Mouse (Mus musculus): ENCODE results near the gene Spata25. TPM values are rescaled to one million over a fixed set of nuclear protein-coding genes. Genes with fewer than 3 reads are reported as not detected.
"Not testable (repeated sequence)": the region's sequence is repeated elsewhere in the genome, so short reads cannot be mapped to it uniquely, and the experiment has no call there.

Spata25 gene
- polyA plus RNA-seq, 1 experiment from 2014 or later: not detected

GRCm38 (mm10) chr2:164804533-164805331 lies 23.6 kb downstream of the Spata25 start, which contains the start of the genes Acot8 and Zswim3:
TSS of gene Acot8 (minus strand) at chr2:164804882.
TSS of gene Zswim3 (plus strand) at chr2:164805098.
- WGBS: under 1% methylated on average over 47 of the region's 47 CpGs
- peak within 1 kb of the TSS; percentile 96 for H3K4me2 ChIP-seq (ENCODE audit: low read depth, low read length)
- H3K27ac ChIP-seq (ENCODE audit: low read length): peak within 1 kb of the TSS; percentile 84
- no peaks in the 10 kb centered on the region for H3K27me3 ChIP-seq (ENCODE audit: control insufficient read depth, insufficient read depth, low read length)
- peaks cover 8% of the 10 kb centered on the region for H3K36me3 ChIP-seq (ENCODE audit: control insufficient read depth, insufficient read depth)
- ATAC-seq (replicated peaks; ENCODE audit: extremely low read depth, insufficient read depth, low FRiP score): peak; percentile 97
- H3K4me3 ChIP-seq (ENCODE audit: low read length): peak within 1 kb of the TSS; percentile 76
- H3K9me3 ChIP-seq (replicated peaks; ENCODE audit: control insufficient read depth, low read length): no peaks in the 10 kb centered on the region
- H3K9ac ChIP-seq (ENCODE audit: low read length): peak within 1 kb of the TSS; percentile 92
- H3K4me1 ChIP-seq (ENCODE audit: control insufficient read depth, insufficient read depth, low read length): peaks cover 13% of the 10 kb centered on the region

GRCm38 (mm10) chr2:164803921-164804313 lies 24.4 kb downstream of the Spata25 start:
- H3K27me3 ChIP-seq (ENCODE audit: control insufficient read depth, insufficient read depth, low read length): no peaks in the 10 kb centered on the region
- no peaks in the 10 kb centered on the region for H3K9me3 ChIP-seq (replicated peaks; ENCODE audit: control insufficient read depth, low read length)
- peaks cover 13% of the 10 kb centered on the region for H3K4me1 ChIP-seq (ENCODE audit: control insufficient read depth, insufficient read depth, low read length)
- H3K4me2 ChIP-seq (ENCODE audit: low read depth, low read length): peak overlapping the region; percentile 74
- H3K36me3 ChIP-seq (ENCODE audit: control insufficient read depth, insufficient read depth): peaks cover 9% of the 10 kb centered on the region
- H3K4me3 ChIP-seq (ENCODE audit: low read length): peak overlapping the region; percentile 76
- 60% methylated on average over 1 of the region's 1 CpGs for WGBS
- ATAC-seq (replicated peaks; ENCODE audit: extremely low read depth, insufficient read depth, low FRiP score): no peak
- no peak overlapping the region; the same call in 1 of the 2 replicates for H3K27ac ChIP-seq (ENCODE audit: low read length)
- peak overlapping the region; percentile 92 for H3K9ac ChIP-seq (ENCODE audit: low read length)

GRCm38 (mm10) chr2:164803201-164803920 lies 25.0 kb downstream of the Spata25 start:
- no peak overlapping the region for H3K27ac ChIP-seq (ENCODE audit: low read length)

GRCm38 (mm10) chr2:164800252-164801004 lies 27.9 kb downstream of the Spata25 start:
- H3K9ac ChIP-seq (ENCODE audit: low read length): no peak overlapping the region
- H3K27me3 ChIP-seq (ENCODE audit: control insufficient read depth, insufficient read depth, low read length): no peaks in the 10 kb centered on the region
- H3K36me3 ChIP-seq (ENCODE audit: control insufficient read depth, insufficient read depth): peaks cover 11% of the 10 kb centered on the region
- peaks cover 10% of the 10 kb centered on the region for H3K4me1 ChIP-seq (ENCODE audit: control insufficient read depth, insufficient read depth, low read length)
- WGBS: 82% methylated on average over 13 of the region's 13 CpGs
- H3K4me3 ChIP-seq (ENCODE audit: low read length): no peak overlapping the region
- H3K27ac ChIP-seq (ENCODE audit: low read length): no peak overlapping the region
- no peak overlapping the region for H3K4me2 ChIP-seq (ENCODE audit: low read depth, low read length)
- no peaks in the 10 kb centered on the region for H3K9me3 ChIP-seq (replicated peaks; ENCODE audit: control insufficient read depth, low read length)
- no peak for ATAC-seq (replicated peaks; ENCODE audit: extremely low read depth, insufficient read depth, low FRiP score)

More at GRCm38 (mm10) chr2:164803201-164803920, 25.0 kb downstream of the Spata25 start:
- Histone ChIP-seq H3K27me3 (ENCODE audit: control insufficient read depth, insufficient read depth, low read length) (no peaks in the 10 kb centered on the region), H3K4me2 (ENCODE audit: low read depth, low read length) (peak overlapping the region; percentile 74), H3K4me3 (ENCODE audit: low read length) (peak overlapping the region; percentile 76; the same call in 1 of the 2 replicates), H3K36me3 (ENCODE audit: control insufficient read depth, insufficient read depth) (peaks cover 6% of the 10 kb centered on the region), H3K9me3 (replicated peaks; ENCODE audit: control insufficient read depth, low read length) (no peaks in the 10 kb centered on the region), H3K4me1 (ENCODE audit: control insufficient read depth, insufficient read depth, low read length) (peaks cover 13% of the 10 kb centered on the region), H3K9ac (ENCODE audit: low read length) (peak overlapping the region; percentile 92)
- 86% methylated on average over 16 of the region's 16 CpGs for WGBS
- no peak for ATAC-seq (replicated peaks; ENCODE audit: extremely low read depth, insufficient read depth, low FRiP score)

GRCm38 (mm10) chr2:164798554-164798953 lies 29.8 kb downstream of the Spata25 start:
- H3K4me2 ChIP-seq (ENCODE audit: low read depth, low read length); H3K4me1 ChIP-seq (ENCODE audit: control insufficient read depth, insufficient read depth, low read length); H3K9me3 ChIP-seq (replicated peaks; ENCODE audit: control insufficient read depth, low read length); ATAC-seq (replicated peaks; ENCODE audit: extremely low read depth, insufficient read depth, low FRiP score); H3K27ac ChIP-seq (ENCODE audit: low read length); H3K9ac ChIP-seq (ENCODE audit: low read length); H3K4me3 ChIP-seq (ENCODE audit: low read length); H3K27me3 ChIP-seq (ENCODE audit: control insufficient read depth, insufficient read depth, low read length): not testable (repeated sequence)
- WGBS: 79% methylated on average over 6 of the region's 6 CpGs
- H3K36me3 ChIP-seq (ENCODE audit: control insufficient read depth, insufficient read depth): peaks cover 11% of the 10 kb centered on the region

- H3K27ac ChIP-seq (ENCODE audit: low read length): no peak overlapping the region
- no peak for ATAC-seq (replicated peaks; ENCODE audit: extremely low read depth, insufficient read depth, low FRiP score)
- no peak overlapping the region for H3K9ac ChIP-seq (ENCODE audit: low read length)
- H3K4me1 ChIP-seq (ENCODE audit: control insufficient read depth, insufficient read depth, low read length): peaks cover 11% of the 10 kb centered on the region
- H3K4me2 ChIP-seq (ENCODE audit: low read depth, low read length): no peak overlapping the region
- 65% methylated on average over 4 of the region's 4 CpGs for WGBS
- no peak overlapping the region for H3K4me3 ChIP-seq (ENCODE audit: low read length)
- no peaks in the 10 kb centered on the region for H3K9me3 ChIP-seq (replicated peaks; ENCODE audit: control insufficient read depth, low read length)
- H3K36me3 ChIP-seq (ENCODE audit: control insufficient read depth, insufficient read depth): peaks cover 25% of the 10 kb centered on the region
- no peaks in the 10 kb centered on the region for H3K27me3 ChIP-seq (ENCODE audit: control insufficient read depth, insufficient read depth, low read length)
Measured at GRCm38 (mm10) chr2:164795868-164796267, 32.5 kb downstream of the Spata25 start.

- ATAC-seq (replicated peaks; ENCODE audit: extremely low read depth, insufficient read depth, low FRiP score): peak; percentile 64
- H3K9me3 ChIP-seq (replicated peaks; ENCODE audit: control insufficient read depth, low read length): no peaks in the 10 kb centered on the region
- peaks cover 22% of the 10 kb centered on the region for H3K36me3 ChIP-seq (ENCODE audit: control insufficient read depth, insufficient read depth)
- peaks cover 11% of the 10 kb centered on the region for H3K4me1 ChIP-seq (ENCODE audit: control insufficient read depth, insufficient read depth, low read length)
- WGBS: 24% methylated on average over 5 of the region's 5 CpGs
- no peaks in the 10 kb centered on the region for H3K27me3 ChIP-seq (ENCODE audit: control insufficient read depth, insufficient read depth, low read length)
- no peak overlapping the region for H3K4me2 ChIP-seq (ENCODE audit: low read depth, low read length)
- H3K9ac ChIP-seq (ENCODE audit: low read length): no peak overlapping the region
- no peak overlapping the region for H3K4me3 ChIP-seq (ENCODE audit: low read length)
- H3K27ac ChIP-seq (ENCODE audit: low read length): peak overlapping the region; percentile 80
Measured at GRCm38 (mm10) chr2:164794293-164794692, 34.0 kb downstream of the Spata25 start.

GRCm38 (mm10) chr2:164793772-164794171 lies 34.6 kb downstream of the Spata25 start:
- WGBS: 78% methylated on average over 2 of the region's 2 CpGs
- Histone ChIP-seq H3K36me3 (ENCODE audit: control insufficient read depth, insufficient read depth) (peaks cover 18% of the 10 kb centered on the region), H3K4me1 (ENCODE audit: control insufficient read depth, insufficient read depth, low read length) (peaks cover 12% of the 10 kb centered on the region), H3K27ac (ENCODE audit: low read length) (peak overlapping the region; percentile 80), H3K9me3 (replicated peaks; ENCODE audit: control insufficient read depth, low read length) (no peaks in the 10 kb centered on the region), H3K4me2 (ENCODE audit: low read depth, low read length) (no peak overlapping the region), H3K27me3 (ENCODE audit: control insufficient read depth, insufficient read depth, low read length) (no peaks in the 10 kb centered on the region), H3K9ac (ENCODE audit: low read length) (peak overlapping the region; percentile 38; the same call in 1 of the 2 replicates), H3K4me3 (ENCODE audit: low read length) (no peak overlapping the region)
- no peak for ATAC-seq (replicated peaks; ENCODE audit: extremely low read depth, insufficient read depth, low FRiP score)

Measured in heart, embryonic 16.5 days (tissue).